Mouse (Mus musculus): ENCODE data around the gene Mitf.

The Mitf gene

GRCm38 (mm10) chr6:97821811-97822210 lies 15.0 kb downstream of the Mitf start:
- no peak for DNase-seq (ENCODE audit: low read depth, low spot score)

DNA sequence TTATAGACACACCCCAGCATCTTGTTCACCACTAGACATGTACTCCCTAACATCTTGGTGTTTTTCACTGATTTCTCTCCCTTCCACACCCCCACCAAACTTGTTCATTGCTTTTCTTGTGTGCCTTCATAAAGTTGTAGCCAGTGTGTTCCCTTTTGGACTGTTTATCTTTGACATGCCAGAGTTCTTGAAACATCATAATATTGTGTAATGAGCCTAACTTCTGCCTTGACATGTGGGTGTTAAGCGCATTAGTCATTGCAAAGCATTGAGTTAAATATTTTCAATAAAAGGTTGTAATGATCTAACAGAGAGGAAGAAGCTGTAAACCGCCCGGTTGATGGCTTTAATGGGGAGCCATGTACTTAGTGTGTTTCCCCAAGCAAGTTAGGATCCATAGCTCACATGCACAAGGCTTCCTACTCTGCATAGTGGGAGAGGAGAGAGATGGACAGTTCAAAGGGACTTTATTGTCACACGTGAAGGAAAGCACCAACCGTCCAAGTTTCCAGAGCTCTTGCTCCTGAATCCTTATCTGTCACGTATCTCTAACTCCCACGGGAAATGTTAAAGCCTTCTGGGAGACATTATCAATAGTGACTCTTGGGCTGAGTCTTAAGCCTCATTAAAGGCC lies 19.9 kb downstream of the Mitf start:
- no peak for DNase-seq (ENCODE audit: low read depth, low spot score)

DNA sequence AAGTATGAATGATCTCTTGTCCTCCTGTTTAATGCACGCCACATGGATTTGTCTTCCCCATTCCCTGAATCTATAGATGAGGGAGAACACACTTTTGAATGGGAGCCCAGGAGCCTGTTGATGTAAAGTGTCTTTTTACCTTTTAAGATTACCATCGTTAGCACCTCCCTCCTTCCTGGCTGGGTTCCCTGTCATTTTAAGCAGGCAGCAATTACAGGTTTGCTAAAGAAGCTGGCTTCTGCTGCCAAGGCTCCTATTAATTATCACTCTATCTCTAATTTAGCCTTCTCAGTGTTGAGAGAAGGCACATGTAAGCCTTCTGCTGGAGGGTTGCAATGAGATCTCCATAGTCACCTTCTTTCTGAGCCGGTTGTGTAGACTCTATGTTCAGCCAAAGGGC lies 21.2 kb downstream of the Mitf start:
- DNase-seq (ENCODE audit: low read depth, low spot score), result no peak

DNA sequence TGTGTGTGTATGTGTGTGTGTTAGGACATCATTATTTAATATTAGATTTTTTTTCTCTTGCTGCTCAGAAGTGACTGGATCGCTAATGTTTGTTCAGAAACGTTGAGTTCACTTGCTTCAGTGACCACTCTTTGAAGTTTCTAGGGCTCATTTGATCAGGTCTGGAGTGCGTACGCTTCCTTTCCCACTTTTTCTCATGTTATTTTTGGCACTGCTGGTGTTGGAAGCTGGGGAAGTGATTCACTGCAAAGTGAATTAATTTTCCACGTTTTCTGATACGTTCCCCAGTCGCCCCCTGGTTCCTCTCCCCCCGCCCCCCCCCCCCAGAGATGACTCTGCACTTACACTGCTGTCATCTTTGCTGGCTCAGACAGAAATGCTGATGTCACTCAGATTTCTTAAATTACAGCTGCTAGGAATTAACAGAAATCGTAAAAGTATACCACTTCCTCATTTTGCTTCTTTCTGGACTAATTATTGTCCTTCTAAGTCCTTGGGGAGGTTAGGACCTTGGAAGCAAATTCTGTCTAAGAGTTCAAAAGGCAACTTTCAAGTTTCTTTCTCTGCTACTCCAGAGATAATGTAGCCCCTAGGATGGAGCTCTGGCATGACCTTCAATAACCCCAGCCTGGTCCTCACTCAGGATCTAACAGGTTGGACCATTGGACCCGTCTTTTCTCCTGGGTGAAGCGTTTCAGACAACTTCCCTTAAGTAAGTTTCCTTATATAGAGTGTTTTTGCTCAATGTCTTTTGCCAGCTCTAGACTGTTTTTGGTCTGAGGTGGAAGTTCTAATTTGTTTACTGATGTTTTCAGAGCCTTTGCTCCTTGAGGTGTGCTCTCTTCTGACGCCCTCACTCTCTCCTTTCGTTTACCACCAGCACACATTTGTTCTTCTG lies 22.2 kb downstream of the Mitf start:
- DNase-seq (ENCODE audit: low read depth, low spot score), result no peak

DNA sequence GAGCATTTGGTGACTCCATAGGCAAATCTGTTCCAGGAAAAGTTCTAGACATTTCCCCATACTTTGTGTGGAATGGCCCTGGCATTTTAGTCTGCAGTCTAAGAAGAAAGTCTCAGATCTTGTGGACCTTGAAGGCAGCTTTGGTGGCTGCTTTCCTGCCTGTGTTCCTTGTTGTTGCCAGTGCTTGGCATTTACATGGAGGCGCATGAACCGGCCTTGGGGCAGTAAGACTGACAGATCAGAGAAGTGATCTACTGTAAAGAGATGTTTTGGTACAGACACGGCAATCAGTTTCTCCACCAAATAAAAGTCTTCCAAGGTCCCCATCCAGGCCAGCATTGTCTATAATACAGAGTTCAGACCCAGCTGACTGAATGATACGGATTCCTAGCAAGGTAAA lies 25.6 kb downstream of the Mitf start:
- no peak for DNase-seq (ENCODE audit: low read depth, low spot score)

DNA sequence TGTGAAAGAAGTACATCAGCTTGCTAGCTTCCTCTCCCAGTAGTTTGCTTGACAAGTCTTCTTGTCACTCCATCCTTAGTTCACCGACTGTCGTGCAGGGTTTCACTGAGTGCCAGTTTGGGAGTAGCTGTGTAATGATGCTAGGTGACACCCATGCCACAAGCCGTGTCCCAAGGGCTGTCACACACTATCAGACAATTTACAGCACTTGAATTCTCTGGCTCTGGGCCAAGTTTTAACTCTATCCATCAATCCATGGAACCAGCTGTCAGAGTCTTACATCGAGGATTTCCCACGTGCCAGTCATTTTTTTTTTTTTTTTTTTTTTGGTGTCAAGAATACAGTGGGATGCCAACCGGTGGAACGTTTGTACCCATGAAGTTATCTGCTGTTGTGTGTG lies 29.3 kb downstream of the Mitf start:
- DNase-seq (ENCODE audit: low read depth, low spot score), result no peak

DNA sequence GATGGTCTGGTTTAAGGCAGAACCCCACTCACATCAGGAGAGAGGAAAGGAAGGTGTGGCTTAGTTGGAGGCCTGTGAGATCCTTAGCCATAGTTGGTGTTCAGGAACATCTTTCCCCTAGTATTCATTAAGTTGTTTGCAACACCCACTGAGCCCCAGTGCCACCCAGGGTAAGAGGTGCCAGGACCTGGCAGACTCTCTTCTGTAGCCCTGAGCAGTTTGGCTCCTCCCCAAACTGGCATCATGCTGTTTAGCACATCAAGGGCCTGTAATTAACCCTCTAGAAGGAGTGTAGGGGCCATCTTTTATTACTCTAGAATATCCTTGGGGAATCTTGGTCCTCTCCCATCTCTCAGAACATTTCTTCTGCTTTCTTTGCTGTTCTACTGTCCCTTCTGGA lies 30.9 kb downstream of the Mitf start:
- DNase-seq (ENCODE audit: low read depth, low spot score), result no peak

GRCm38 (mm10) chr6:97839568-97839967 lies 32.7 kb downstream of the Mitf start:
- DNase-seq (ENCODE audit: low read depth, low spot score), result no peak

DNA sequence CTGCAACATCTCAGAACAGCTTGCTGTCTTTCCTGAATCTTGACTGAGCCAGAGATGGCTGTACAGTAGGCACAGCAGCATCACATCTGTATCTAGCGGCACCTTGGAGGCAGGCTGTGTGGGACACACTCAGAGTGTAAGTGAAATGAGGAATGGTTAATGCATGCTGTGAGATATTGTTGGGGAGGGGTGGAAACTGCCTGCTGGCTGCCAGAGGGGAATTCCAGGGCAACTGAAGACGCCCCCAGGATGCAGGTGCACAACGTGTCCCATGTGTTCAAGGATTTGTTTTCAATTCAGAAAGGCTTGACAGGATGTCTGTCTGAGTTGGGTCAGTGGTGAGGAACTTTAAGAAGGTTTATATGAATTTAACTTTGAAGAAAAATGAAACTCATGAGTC lies 37.3 kb downstream of the Mitf start:
- no peak for DNase-seq (ENCODE audit: low read depth, low spot score)

DNA sequence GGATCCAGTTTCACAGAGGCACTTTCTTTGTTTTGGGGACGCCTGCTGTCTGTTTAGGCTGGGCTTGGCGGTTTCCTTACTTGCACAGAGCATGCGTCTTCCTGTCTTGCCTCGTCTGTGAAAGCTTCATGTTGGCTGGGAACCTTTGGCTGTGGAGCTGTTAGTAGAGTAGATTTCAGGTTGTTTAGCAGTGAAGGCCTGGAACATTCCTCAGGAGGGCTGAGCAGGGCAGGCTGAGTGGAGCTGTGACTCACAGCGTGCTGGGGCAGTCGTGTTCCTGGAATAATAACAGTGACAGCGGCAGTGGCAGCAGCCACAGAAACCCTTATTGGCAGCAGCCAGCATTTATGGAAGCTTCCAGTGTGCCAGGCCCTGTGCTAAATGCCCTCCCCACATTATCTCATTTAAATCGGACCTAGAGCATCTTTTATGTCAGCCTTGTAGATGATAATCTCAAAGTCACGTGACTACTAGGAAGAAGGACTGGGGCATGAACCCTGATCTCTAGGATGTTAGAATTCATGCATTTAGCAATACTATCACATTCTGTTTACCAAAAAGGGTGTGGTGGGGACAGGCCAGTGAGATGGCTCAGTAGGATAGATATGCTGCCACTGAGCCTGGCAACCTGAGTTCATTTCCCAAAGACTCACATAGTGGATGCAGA lies 41.5 kb downstream of the Mitf start:
- DNase-seq (ENCODE audit: low read depth, low spot score), result peak; percentile 17

- no peak for DNase-seq (ENCODE audit: low read depth, low spot score)
These were observed 47.4 kb downstream of the Mitf start for GRCm38 (mm10) chr6:97854236-97854635.

DNA sequence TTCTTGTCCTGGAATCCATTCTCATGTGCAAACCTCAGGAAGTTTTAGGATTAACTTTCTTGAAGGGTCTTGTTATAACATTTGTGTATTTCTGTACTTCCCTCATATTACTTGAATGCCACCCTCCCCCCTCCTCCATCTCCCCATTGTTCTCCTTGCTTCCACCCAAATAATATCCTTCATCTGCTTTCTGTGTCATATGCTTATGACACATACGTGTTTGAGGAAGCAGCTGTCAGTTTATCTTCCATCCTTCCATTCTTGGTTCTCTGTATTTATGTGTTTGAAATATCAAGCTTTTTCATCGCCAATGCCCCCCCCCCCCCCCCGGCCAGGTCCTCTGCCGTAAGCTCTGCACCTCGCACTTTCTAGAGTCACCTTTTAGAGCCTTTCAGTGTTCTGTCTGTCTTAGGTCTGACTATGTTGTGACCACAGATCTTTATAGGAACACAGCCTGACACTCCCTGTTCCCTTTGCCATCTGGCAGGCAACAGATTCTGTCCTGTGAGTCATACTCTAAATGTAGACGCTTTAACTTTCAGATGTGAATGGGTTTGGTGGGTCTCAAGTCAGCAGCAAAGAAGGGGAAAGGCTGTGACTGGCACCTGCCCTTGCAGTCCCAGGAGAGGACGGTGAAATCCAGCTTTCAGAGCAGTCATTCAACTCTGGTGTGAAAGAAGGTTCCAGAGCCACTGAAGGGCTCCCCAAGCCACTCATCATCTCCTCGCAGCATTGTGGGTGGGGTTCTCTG lies 48.7 kb downstream of the Mitf start:
- DNase-seq (ENCODE audit: low read depth, low spot score), result no peak

DNA sequence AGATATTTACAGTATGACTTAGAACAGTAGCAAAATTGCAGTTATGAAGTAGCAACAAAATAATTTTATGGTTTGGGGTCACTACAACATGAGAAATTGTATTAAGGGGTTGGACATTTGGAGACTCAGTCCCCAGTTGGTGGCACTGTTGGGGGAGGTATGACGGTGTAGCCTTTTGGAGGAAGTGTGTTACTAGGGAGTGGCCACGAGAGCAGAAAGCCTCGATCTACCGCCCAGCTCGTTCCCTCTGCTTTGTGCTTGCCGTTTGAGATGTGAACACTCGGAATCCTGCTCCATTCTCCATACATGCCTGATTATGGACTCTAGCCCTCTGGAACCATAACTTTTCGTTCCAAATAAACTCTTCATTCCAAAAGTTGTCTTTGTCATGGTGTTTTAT lies 49.6 kb downstream of the Mitf start:
- DNase-seq (ENCODE audit: low read depth, low spot score), result no peak

DNA sequence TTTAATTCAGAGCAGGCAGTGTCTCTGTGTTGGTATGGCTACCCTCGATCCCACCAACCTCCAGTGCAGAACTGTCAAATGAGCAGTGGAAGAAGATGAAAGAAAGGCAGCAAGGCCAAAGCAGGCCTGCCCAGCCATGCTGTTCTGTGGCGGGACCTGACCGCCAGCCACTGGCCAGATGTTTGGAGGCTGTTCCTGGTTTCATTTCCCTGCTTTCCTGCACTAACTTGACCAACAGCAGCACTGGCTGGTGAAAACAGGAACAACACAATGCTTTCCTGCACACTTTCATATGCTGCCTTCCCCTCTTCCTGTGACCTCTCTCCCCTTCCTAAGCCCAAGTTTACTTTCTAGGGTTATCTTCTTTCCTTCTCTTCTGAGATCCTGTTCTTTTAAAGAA lies 50.8 kb downstream of the Mitf start:
- DNase-seq (ENCODE audit: low read depth, low spot score), result no peak

GRCm38 (mm10) chr6:97866575-97866974 lies 59.7 kb downstream of the Mitf start:
- DNase-seq (ENCODE audit: low read depth, low spot score), result no peak

DNA sequence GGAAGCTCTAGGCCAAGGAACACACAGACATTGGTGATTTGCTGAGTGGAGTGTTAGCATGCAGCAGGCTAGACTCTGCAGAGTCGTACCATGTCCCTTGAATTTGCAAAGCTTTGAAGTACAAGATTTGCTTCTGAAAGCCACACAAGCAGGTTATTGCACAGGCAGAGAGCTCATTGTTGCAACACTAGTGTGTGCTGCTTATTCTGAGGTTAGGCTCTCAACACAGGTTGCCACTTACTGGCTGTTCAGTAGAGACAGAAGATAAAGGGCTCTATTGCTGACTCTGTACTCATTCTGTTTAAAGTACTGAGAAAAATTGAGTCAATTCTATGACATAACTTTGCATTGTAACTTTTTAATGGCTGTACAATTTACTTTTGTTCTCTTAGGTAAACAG lies 61.2 kb downstream of the Mitf start:
- no peak for DNase-seq (ENCODE audit: low read depth, low spot score)

DNA sequence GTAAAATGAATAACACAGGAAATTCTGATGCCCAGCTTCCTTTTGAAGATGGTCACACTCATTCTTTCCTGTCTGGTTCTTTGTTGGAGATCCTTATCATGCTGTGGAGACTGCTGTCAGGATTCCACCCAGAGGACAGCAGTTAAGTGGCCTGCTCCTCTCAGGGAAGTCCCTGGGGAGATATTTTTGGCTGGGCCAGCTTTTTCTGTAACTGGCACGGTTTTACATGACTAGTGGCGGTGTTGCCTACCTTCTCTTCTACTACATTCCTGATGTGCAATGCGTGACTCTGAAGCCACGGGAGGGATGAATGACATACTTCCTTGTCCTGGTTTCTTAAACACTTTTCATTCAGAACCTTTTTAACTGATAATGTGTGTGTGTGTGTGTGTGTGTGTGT lies 63.1 kb downstream of the Mitf start:
- DNase-seq (ENCODE audit: low read depth, low spot score), result no peak

- DNase-seq (ENCODE audit: low read depth, low spot score), result no peak
These were observed 64.6 kb downstream of the Mitf start for GRCm38 (mm10) chr6:97871296-97872030.

DNA sequence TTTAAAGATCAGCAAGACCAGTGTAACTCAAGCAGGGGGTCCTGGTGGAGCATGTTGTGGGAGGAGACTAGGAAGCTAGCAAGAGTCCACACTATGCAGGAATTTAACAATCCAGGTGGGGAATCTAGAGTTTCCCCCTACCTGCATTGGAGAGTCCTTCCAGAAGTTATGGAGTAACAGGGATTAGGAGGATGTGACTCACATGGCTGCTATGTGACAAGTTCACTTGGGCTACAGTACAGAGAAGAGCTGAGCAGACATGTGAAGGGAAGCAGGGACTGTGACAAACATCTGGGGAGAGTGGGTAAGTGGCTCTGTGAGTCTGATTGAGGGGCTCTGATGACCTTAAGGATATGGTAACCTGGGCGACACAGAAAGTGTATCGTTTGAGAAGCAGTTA lies 66.2 kb downstream of the Mitf start:
- no peak for DNase-seq (ENCODE audit: low read depth, low spot score)

DNA sequence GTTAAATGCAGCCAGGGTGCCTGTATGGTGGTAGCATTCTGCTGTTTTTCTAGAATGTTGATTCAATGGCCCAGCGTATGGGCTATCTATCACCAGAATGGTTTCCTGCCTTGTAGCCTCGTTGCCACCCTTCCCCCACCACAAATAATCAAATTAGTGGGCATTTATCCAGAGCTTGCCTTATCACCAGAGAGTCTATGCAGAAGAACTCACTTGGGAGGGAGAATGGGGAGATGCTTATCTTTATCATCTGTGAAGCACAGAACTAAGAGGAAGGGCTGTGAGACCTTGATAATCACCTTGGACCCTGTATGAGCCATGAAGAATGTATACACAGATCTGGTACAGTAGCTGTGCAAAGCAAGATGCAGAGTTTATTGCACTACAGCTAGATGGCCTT lies 70.1 kb downstream of the Mitf start:
- DNase-seq (ENCODE audit: low read depth, low spot score), result no peak

DNA sequence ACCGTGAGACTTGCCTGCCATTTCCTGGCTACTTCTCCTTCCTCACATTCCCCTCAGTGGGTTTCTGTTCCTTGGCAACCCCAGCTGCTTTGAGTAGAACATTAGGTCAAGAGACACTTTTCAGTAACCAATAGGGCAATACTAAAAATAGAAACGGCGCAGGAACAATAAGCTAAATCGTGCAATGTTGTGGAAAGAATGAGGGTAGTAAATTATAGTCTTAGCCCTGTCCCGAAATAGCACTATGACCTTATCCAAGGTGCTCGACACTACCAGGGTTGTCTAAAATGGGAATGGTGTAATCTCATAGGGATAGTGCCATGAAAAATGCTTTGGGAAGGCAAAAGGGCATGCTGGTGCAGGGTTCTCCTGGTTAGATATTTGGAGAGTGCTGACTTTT lies 70.6 kb downstream of the Mitf start:
- DNase-seq (ENCODE audit: low read depth, low spot score), result no peak

Data from ZHBTc4 (cell line).